Mouse (Mus musculus) c-Kit-negative CD71-positive TER-119-positive erythroid progenitor cells, embryonic 14.5 days (primary cell): ENCODE measurements around the gene Zfhx3.
A peak's percentile ranks its signal among the peaks of the same experiment; 100 is the strongest.

ENCODE experiments used
- DNase-seq: peaks from one replicate; pipeline ENCODE4 v3.0.0-alpha.2; 2013; ENCODE audit warnings: low read depth, low spot score

Zfhx3 gene

DNA sequence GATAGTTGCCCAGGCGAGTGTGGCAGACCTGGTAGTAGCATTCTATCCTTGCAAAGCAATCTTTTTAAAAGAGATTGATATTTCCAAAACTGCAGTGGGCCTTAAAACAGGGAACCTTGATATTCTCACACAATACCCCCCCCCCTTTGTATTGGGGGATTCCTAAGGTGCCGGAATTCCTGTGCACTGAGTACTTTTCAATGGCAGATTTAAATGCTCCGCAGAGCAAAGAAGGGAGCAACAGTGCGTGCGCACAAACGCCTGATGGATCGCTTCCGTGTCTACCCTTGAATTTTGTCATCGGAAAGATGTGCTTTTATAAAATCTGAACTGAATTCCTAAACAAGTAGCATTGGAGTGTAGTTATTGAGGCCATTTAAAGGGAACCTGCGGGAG lies 846.3 kb downstream of the Zfhx3 start:
- no peak for DNase-seq

DNA sequence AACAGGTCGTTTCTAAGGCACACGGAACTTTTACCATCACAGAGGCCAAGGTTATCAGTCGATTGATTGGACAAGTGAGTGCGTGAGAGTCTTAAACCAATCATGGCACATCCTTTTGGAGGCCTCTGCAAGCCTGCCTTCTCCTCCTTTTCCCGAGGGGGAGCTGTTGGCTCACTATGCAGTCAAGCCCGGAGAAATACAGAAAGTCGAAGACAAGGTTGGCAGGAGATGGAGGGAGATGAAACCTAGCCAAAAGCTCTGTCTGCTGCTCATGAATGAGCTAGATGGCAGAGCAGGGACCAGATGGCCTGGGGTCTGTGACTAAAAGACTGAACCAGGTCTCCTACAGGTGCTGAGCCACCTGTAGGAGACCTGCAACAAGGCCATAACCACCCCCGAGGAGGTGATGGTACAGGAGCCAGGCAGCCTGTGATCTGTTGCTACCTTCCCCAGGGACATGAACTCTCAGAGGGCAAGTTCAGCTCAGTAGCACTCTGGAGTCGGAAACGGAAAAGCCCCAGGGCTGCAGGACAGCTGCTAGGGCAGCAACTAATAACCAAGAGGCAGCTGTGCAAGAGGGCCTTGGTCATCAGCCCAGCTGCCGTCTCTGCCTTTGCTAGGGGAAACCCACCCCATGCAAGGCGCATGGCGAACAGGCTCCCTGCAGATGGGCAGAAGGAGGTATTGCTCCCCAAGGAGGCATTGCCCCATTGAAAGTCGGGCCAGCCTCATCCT lies 848.3 kb downstream of the Zfhx3 start:
- DNase-seq: no peak

DNA sequence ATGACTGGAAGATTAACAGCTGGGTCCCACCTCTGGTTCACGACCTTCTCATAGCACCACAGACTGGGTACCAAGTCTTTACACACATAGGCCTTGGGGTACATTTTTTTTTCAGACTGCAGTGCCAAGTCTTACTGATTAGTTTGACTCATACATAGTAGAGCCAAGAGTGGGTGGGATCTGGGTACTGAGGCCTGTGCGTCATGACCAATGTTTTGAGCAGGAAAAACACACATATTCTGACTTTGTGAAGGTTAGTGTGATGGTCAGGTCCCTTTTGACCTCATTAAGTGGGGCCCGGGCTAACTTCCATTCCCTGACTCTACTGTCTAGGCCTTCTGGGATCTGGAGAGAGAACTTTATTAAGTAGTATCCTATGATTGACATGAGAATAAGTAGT lies 853.6 kb downstream of the Zfhx3 start:
- no peak for DNase-seq

DNA sequence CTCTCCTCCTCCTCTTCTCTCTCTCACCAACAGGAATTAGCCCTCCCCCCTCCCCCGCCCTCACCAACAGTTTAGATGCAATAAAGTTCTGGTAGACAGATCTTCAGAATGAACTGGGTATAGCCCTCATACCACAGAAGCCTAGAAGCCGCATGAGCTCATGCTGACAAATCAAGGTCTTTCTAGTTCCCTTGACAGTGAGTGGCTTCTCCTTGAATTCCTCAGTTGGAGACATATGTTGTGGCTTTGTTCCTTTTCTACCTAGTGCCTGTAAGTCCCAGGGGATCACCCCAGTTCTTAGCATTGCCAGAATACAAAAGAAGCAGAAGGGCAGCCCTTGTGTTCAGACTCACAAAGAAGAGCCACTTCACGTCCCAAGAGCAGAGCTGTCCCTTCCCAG lies 854.4 kb downstream of the Zfhx3 start:
- DNase-seq: no peak

DNA sequence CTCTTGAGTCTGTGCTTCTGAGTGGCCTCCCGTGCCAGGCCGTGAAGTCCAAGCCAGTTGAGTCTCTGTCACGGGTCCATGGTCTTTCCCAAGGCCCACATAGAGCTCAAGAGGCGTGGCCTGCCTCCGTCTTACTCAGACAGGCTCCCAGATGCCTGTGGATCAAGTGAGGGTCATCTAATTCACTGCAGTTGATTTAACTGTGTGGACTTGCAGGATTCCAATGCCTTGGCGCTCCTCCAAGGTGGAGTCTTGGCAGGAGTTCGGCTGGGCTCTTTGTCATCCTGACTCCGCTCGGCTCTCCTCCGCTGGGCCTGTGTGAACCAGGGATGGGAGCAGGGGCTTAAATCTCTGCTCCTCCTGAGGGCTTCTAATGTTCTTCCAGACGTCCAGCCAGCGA lies 855.6 kb downstream of the Zfhx3 start:
- DNase-seq: no peak

DNA sequence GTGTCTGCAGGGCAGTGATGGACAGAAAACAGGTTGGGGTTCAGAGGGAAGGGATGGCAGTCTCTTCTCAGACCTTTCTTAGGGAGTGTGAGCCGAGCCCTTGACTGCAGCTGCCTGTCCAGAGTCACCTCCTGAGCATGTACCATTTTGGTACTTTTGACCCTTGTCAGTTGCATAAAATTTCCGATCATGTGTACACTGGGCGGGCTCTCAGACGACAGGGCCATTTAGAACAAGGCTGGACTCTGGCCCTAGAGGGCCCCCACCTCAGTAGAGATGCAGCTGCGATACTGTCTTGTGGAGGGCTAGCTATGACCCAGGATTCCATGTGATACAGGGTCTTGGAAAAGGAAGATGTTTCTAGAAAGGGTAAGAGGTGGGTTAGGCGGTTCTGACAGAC lies 856.8 kb downstream of the Zfhx3 start:
- no peak for DNase-seq

DNA sequence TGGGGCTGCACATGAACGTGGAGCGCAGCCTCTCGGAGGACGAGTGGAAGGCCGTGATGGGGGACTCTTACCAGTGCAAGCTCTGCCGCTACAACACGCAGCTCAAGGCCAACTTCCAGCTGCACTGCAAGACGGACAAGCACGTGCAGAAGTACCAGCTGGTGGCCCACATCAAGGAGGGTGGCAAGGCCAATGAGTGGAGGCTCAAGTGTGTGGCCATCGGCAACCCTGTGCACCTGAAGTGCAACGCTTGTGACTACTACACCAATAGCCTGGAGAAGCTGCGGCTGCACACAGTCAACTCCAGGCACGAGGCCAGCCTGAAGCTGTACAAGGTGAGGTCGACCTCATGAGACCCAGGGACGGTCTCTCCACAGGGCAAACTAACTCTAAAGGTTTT lies 857.9 kb downstream of the Zfhx3 start:
- DNase-seq: no peak

DNA sequence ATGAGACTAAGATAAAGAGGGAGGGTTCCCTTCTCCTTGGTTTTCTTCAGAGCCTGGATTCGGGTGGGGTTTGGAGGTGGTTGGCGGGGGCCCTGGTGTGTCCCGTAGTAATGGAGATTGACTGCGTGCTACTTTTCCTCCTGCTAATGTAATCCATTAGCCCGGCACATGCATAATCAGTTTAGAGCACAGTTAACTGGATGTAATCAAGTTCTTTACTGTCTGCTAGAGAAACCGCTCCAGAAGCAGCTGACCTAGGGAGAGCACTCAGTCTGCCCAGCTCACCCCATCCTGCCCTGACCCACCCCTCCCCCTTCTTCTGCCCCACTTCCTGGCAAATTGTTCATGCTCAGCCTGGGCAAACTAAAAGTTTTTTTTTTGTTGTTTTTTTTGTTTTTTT lies 860.6 kb downstream of the Zfhx3 start:
- DNase-seq: no peak

DNA sequence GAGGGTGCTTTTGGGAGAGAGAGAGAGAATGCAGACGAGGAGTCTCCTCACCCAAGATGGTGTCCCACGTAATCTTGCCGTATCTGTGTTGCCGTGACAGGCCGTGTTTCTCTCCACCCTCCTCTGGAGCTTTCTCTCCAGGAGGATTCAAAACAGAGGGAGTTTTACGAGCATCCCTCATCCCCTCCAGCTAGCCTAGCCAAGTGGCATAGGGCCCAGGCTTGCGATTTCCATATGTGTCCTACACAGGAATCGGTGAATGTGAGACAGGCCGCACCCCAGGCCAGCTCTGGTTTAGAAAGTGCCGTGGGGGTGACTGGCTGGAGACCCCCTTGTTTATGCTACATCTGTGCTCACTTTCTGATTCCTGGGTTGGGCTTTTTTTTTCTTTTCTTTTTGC lies 869.2 kb downstream of the Zfhx3 start:
- DNase-seq: no peak

DNA sequence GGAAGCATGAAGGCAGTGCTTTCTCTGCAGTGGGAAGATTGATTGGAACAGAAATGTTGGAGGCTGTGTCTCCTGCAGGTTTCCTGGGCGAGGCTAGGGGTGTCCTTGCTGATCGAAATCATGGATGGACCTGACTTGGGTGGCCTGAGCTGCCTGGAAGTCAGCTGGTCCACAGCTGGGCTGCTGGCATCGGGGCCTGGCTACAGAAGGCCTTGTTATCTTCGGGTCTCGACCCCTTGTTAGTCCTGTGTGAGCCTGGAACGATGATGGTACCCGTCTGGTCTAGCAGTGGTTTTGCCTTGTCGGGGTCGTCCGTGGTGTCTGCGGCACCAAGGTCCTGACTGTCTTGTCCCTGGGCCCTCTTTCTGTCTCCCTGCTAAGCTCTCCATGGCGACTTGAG lies 870.9 kb downstream of the Zfhx3 start:
- DNase-seq: no peak

DNA sequence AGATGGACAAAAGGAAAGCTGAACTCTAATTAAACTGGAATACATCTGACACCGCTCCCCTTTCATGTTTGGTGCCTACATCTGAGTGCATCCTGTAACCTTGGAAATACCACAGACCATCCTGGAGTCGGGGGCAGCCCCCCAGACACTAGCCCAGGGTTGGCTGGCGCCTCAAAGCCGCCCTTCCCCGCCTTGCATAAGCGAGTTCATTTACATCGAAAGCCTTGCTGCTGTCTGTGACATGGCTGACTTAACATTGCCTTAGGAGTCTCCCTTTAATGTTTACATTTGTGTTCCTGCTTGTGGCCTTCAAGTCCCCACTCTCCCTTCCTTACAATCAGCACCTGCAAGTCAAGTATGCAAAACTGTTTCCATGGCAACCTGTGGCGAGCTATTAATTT lies 876.8 kb downstream of the Zfhx3 start:
- DNase-seq: no peak

DNA sequence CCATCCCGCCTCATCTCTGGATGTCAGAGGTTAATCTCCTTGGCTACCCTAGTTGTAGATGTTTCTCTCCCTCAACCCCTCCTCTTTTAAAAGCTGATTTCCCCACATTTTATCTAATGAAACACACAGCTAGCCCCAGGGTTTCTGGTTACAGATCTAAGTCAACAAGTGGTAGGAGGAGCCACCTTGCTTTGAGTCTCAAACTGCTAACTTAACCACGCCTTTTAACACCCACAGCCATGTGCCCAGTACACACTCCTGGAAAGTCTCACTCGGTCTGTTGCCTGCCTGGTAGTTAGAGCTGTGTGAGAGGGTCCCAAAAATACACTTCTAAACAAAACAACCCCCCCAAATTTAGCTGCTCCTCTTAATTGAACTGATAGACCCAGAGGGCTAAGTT lies 877.4 kb downstream of the Zfhx3 start:
- no peak for DNase-seq

DNA sequence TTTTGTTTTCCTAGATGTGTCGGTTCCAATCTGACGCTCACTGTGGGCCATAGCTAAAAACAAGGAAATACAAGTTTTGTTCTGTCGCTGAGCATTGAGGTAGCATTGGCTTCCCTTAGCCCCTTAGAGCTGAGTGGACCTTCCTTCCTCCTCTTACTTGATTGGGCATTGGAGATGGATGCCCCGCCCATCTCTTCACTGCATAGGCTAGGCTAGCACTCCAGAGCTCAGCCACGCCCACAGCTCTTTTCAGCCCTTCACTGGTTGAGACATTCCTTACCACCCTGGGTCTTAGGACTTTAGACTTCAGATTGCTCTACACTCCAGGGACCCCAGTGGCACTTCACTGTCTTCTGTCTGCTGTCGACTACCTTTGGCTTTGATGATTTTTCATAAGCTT lies 878.2 kb downstream of the Zfhx3 start:
- peak; percentile 1 for DNase-seq

DNA sequence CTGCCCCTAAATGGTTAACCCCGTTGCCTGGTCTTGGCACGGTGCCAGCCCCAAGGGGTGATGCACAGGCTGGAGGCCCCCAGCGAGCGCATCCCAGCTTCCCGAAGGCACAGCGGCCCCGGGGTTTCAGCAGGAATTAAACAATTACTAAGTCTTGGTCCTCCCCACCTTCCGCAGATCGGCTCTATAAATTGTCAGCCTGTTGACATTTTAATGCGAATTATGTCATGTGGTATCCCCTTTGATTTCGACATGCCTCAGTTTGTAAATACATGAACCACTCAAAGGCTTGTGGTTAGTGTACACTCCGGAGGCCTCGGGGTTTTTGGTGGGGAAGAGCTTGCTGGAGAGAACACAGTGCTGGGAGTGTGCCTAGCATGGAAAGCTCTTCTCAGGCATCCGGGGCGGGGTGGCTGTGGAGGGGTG lies 880.4 kb downstream of the Zfhx3 start:
- DNase-seq: no peak

DNA sequence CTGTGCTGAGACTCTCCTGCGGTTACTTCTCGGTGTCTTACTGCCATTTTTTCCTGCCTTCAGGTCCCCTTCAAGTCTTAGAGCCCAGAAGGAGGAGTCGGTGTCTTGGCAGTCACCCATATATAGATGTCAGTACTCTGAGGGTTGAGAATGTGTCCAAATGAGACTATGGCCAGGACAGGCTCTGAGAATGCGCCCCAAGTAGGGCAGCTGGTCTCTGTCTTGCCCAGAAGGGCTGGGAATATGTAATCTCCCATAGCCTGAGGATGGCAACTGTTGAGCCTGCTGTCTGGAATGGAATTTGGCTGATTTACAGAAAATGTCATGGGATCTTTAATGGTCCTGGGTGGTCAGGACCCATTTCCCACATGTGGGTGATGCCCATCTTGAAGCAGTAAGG lies 881.6 kb downstream of the Zfhx3 start:
- no peak for DNase-seq

DNA sequence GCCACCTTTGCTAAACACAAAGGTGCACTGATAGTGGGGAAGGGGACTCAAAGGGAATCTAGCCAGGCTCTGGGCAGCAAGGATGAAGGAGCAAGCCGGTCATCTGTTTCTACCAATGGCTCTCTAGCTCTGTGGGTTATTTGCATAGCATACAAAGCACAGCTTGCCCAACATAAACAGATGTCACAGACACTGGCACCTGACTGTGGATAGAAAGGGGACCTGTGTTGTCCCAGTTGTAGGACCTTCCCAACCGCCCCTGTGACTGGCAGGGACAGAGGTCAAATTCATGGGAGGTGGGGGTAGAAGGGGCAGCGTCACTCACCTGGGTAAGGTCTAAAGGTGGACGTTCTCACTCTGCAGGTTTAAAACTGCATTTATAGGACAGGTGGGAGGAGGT lies 884.0 kb downstream of the Zfhx3 start:
- DNase-seq: no peak

DNA sequence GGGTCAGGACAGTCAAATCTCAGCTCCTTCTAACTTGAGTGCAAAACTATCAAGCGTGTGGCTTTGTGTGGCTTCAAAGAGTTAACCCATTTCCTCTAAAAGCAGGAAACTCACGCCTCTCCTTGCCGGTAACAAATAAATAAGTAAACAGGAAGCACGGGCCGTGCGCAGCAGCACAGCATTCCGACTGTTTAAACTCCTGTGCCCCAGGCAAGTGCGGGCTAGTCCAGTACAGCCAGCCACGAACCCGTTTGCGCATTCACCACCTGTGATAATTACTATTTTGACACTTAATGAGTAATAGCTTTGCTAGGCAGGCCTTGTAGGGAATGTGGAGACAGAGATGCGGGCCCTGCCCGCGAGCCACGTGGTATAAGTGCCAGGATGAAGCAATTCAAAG lies 885.0 kb downstream of the Zfhx3 start:
- DNase-seq: no peak

DNA sequence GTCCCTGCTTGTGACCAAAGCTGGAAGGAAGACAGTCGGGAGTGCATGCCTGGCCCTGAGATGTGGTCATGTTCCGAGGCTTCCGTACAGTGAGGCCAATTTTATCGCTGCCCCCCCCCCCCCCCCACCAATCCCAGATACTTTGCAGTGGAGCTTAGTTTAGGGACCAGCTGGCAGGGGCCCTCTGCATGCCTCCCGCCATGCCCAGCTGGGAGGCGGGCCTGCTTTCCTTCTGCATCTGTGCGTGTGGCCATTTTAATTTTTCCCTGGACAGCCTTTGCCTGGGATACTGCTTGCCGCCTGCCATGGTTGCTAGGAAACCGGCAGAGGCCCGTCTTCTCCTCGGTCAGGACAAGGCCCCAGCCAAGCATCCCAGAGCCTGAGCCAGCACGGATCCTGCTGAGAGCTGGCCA lies 886.9 kb downstream of the Zfhx3 start:
- DNase-seq: no peak

DNA sequence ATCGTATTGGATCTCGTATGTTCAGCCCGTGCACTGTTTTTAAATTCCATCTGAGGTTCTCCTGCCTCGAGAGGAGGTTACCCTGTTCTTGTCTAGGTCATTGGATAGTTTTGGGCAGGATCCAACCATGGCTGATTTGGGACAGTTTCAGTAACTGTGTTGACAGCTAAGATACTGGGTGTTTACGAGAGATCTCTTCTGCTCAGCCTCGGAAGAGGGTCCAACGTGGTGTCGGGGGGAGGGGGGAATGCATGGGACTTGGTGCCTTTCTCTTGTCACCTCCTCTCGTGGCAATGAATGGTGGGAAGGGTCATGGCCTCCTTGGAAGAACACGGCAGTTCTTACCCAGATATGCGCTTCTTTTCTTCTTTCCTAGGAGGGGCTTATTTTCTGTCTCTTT lies 892.7 kb downstream of the Zfhx3 start:
- no peak for DNase-seq

DNA sequence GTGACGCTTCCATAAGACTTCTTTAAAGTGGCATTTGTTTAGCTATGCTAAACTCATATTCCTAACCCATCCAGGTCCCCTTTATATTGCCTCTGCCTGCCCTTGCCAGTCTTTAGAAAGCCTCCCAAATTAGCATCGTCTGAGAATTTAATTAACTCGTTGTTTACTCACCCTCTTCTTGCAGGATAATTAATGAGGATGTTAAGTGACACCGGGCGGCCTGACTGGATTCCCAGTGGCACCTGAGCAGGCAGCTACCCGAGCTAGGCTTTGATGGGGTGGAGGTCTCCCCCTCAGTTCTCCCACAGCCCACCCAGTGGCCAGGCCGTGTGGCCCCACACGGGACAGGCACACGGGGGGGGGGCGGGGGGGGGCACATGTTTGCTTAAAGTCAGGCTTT lies 895.3 kb downstream of the Zfhx3 start:
- DNase-seq: no peak

DNA sequence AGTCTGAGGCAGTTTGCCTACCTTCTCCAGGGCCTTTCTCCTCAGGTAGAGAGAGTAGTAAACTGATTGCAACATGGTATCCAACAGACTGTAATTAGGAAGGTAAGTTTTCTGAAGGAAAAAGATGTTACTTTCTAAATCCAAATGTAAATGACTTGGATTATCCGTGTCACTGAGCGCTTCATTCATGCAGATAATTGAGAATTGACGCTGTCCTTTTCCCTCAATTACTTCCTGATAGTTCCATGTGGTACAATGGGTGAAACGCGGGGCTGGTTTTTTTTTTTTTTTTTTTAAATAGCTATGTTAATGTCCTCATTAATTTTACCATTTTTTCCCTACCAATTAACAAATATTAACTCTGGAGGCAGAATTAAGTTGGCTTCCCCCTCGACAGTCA lies 896.3 kb downstream of the Zfhx3 start:
- no peak for DNase-seq

DNA sequence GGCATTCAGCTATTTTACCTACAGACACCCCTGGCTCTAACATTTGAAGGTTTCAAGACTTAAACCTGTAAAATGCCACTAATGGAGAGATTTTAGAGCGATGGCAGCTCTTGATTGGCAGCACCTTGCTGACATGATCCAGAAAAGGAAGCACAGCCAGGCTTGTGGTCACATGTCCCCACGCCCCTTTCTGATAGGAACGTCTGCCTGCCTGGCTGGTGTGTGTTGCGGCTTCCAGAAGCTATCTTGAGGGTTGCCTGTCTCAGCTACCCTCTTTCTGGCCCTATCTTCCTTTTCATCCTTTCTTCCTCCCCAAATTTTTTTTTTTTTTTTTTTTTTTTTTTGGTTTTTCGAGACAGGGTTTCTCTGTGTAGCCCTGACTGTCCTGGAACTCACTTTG lies 899.9 kb downstream of the Zfhx3 start:
- no peak for DNase-seq

DNA sequence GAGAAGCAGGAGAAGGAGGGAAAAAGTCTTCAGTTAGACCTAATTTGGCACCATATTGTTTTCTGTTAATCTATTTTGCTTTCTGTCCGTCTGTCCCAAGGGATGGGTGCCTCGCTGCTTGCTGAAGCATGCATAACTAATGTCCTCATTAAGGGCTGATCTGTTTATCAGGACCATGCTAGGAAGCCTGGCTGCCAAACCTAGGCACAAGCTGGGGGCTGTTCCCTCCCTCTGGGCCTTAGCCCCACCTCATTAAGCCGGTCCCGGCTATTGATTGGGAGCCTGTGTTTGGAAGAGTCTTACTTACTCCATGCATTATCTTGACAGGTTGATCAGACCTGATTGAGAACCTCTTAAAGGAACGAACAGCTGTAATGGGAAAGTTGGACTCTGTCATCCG lies 903.7 kb downstream of the Zfhx3 start:
- no peak for DNase-seq

DNA sequence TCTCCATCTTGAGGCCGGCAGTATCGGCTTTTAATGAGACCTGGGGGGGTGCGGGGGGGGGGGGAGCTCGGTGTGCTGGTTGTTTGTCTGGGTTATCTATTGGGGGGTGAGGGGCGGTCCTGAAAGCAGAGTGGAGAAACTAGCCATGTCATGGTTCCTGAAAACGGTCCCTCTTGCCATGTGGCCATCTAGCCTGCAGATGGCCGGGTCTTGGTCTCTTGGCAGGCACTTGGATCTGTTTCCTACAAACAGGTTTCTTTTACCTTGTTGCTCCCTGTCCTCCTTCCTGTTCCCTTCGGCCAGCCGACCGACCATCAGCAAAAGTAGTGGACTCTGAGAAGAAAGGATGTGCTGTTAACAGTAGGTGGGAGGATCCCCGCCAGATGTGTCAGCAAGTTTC lies 904.4 kb downstream of the Zfhx3 start:
- DNase-seq: no peak
